8 mouse cellular contexts compared by ENCODE assay signal in genomic region chr6:38695380-38696054, GRCm38 (mm10). TPM values are rescaled to one million over a fixed set of nuclear protein-coding genes. Genes with fewer than 3 reads are reported as not detected.
DNase-seq lines count a peak whose midpoint lies in the region; ATAC-seq and TF ChIP-seq lines count a peak whose summit lies in the region.

No protein-coding gene starts in this region.

- no peak overlapping the region for H3K4me3 ChIP-seq in forebrain, embryonic 10.5 days
- no peak overlapping the region for H3K4me3 ChIP-seq in heart, postnatal 0 days (ENCODE audit: low read depth, low read length)
- H3K4me3 ChIP-seq in liver, embryonic 16.5 days (ENCODE audit: low read depth, low read length): no peak overlapping the region
- no peak overlapping the region for H3K4me3 ChIP-seq in neural tube, embryonic 15.5 days (replicated peaks)

- no peak overlapping the region for H3K4me2 ChIP-seq in heart, postnatal 0 days (ENCODE audit: low read depth, low read length)
- H3K4me2 ChIP-seq in liver, embryonic 16.5 days (ENCODE audit: low read depth, low read length): no peak overlapping the region
- no peak overlapping the region for H3K4me2 ChIP-seq in neural tube, embryonic 15.5 days

- DNase-seq in CD8-positive naive resting alpha-beta T cell, adult 2 months (ENCODE audit: low read depth in 2 of 2, low spot score in 2 of 2): peak; percentile 21 to 50
- peak; percentile 62 for DNase-seq in c-Kit-negative CD71-positive TER-119-positive erythroid progenitor cells, embryonic 14.5 days (ENCODE audit: low read depth, low spot score)
- DNase-seq in forebrain, embryonic 10.5 days (ENCODE audit: extremely low spot score, low spot score): peak; percentile 75
- peak; percentile 75 for DNase-seq in heart, postnatal 0 days (ENCODE audit: low spot score)
- DNase-seq in kidney, postnatal 36 days: peak; percentile 81 to 93
- DNase-seq in testis, postnatal 10 days (ENCODE audit: low spot score): peak; percentile 89

- no peak for TF ChIP-seq EP300 in heart, postnatal 0 days (IDR thresholded peaks at IDR 0.05; ENCODE audit: low read depth)

- H3K27ac ChIP-seq in forebrain, embryonic 10.5 days: no peak overlapping the region
- H3K27ac ChIP-seq in heart, postnatal 0 days (ENCODE audit: low read depth): no peak overlapping the region
- no peak overlapping the region for H3K27ac ChIP-seq in liver, embryonic 16.5 days (ENCODE audit: low read length)
- H3K27ac ChIP-seq in neural tube, embryonic 15.5 days (replicated peaks): no peak overlapping the region

- H3K9me3 ChIP-seq in forebrain, embryonic 10.5 days: no peaks in the 10 kb centered on the region
- no peaks in the 10 kb centered on the region for H3K9me3 ChIP-seq in heart, postnatal 0 days (replicated peaks; ENCODE audit: control insufficient read depth, low read length)
- no peaks in the 10 kb centered on the region for H3K9me3 ChIP-seq in liver, embryonic 16.5 days (replicated peaks; ENCODE audit: control insufficient read depth, low read length)
- no peaks in the 10 kb centered on the region for H3K9me3 ChIP-seq in neural tube, embryonic 15.5 days (replicated peaks)

- no peak overlapping the region for H3K9ac ChIP-seq in heart, postnatal 0 days (replicated peaks; ENCODE audit: low read depth, low read length)
- H3K9ac ChIP-seq in liver, embryonic 16.5 days (ENCODE audit: low read depth, low read length): no peak overlapping the region
- H3K9ac ChIP-seq in neural tube, embryonic 15.5 days (replicated peaks): no peak overlapping the region

- H3K36me3 ChIP-seq in forebrain, embryonic 10.5 days (replicated peaks): peaks cover 87% of the 10 kb centered on the region
- H3K36me3 ChIP-seq in heart, postnatal 0 days (replicated peaks; ENCODE audit: control insufficient read depth, insufficient read depth, low read length): peaks cover 39% of the 10 kb centered on the region
- peaks cover 62% of the 10 kb centered on the region for H3K36me3 ChIP-seq in liver, embryonic 16.5 days (ENCODE audit: control insufficient read depth, insufficient read depth)
- peaks cover 56% of the 10 kb centered on the region for H3K36me3 ChIP-seq in neural tube, embryonic 15.5 days

- peak; percentile 77 for ATAC-seq in heart, postnatal 0 days (ENCODE audit: insufficient read depth, low read depth)
- peak; percentile 67 for ATAC-seq in liver, embryonic 16.5 days (ENCODE audit: low read depth)
- ATAC-seq in neural tube, embryonic 15.5 days (ENCODE audit: low FRiP score): peak; percentile 69; the same call in 1 of the 2 replicates

- WGBS in forebrain, embryonic 10.5 days: 36% methylated on average over 9 of the region's 9 CpGs
- 29% methylated on average over 9 of the region's 9 CpGs for WGBS in heart, postnatal 0 days
- 32% methylated on average over 9 of the region's 9 CpGs for WGBS in liver, embryonic 16.5 days (ENCODE audit: insufficient replicate concordance)
- WGBS in neural tube, embryonic 15.5 days: 28% methylated on average over 9 of the region's 9 CpGs

- H3K4me1 ChIP-seq in forebrain, embryonic 10.5 days: 0 out of 2 replicates have a peak, but pooled peaks cover 4% of the 10 kb centered on the region
- H3K4me1 ChIP-seq in heart, postnatal 0 days (ENCODE audit: control insufficient read depth, insufficient read depth): no peaks in the 10 kb centered on the region
- no peaks in the 10 kb centered on the region for H3K4me1 ChIP-seq in liver, embryonic 16.5 days (ENCODE audit: control insufficient read depth, low read depth, low read length)
- H3K4me1 ChIP-seq in neural tube, embryonic 15.5 days: 0 out of 2 replicates have a peak, but pooled peaks cover 4% of the 10 kb centered on the region

- H3K27me3 ChIP-seq in forebrain, embryonic 10.5 days (ENCODE audit: poor library complexity, severe bottlenecking): no peaks in the 10 kb centered on the region
- H3K27me3 ChIP-seq in heart, postnatal 0 days (ENCODE audit: control insufficient read depth, insufficient read depth, low read length): no peaks in the 10 kb centered on the region
- H3K27me3 ChIP-seq in liver, embryonic 16.5 days (ENCODE audit: control insufficient read depth, insufficient read depth, low read depth, low read length): no peaks in the 10 kb centered on the region
- H3K27me3 ChIP-seq in neural tube, embryonic 15.5 days (replicated peaks): no peaks in the 10 kb centered on the region

- TF ChIP-seq CTCF in heart, postnatal 0 days (IDR thresholded peaks at IDR 0.05; ENCODE audit: low read depth): peak; percentile 85

RNA-seq across cellular contexts. Expression of gene Clec2l, which starts 32.6 kb away (rescaled TPM):
- 0.26 and 0.74 TPM in 2 replicates for polyA plus RNA-seq in forebrain, embryonic 10.5 days (2016; fragmentation: Nextera tagmentation; extraction: Ambion mirVana)
- 3.4 and 3.9 TPM in 2 replicates for total RNA-seq in heart, postnatal 0 days (2014; rRNA removed; ENCODE audit: low replicate concordance)
- polyA plus RNA-seq in heart, postnatal 0 days (2015; fragmentation: Nextera tagmentation; extraction: Ambion mirVana): 1.0 and 1.2 TPM in 2 replicates
- polyA plus RNA-seq in liver, embryonic 16.5 days (2015; fragmentation: Nextera tagmentation; extraction: Ambion mirVana): not detected in 2 replicates
- polyA plus RNA-seq in neural tube, embryonic 15.5 days (2015; fragmentation: Nextera tagmentation; extraction: Ambion mirVana): 25.4 and 40.3 TPM in 2 replicates

RNA-seq across cellular contexts. Expression of gene Klrg2, which starts 58.5 kb away (rescaled TPM):
- polyA plus RNA-seq in forebrain, embryonic 10.5 days (2016; fragmentation: Nextera tagmentation; extraction: Ambion mirVana): 0.06 TPM in 2 replicates
- total RNA-seq in heart, postnatal 0 days (2014; rRNA removed; ENCODE audit: low replicate concordance): 0.04 and 1.7 TPM in 2 replicates
- 0.20 and 0.25 TPM in 2 replicates for polyA plus RNA-seq in heart, postnatal 0 days (2015; fragmentation: Nextera tagmentation; extraction: Ambion mirVana)
- polyA plus RNA-seq in liver, embryonic 16.5 days (2015; fragmentation: Nextera tagmentation; extraction: Ambion mirVana): 0.04 and 0.06 TPM in 2 replicates
- polyA plus RNA-seq in neural tube, embryonic 15.5 days (2015; fragmentation: Nextera tagmentation; extraction: Ambion mirVana): 0.14 and 0.24 TPM in 2 replicates

Comparison
In these comparisons a context has a peak if more than half of its experiments do, and no peak if none do; other contexts are left out.
1. DNase-seq: peak in every context shown above with its lines; median percentile 89 in testis, postnatal 10 days; 87 in kidney, postnatal 36 days; 75 in forebrain, embryonic 10.5 days; 75 in heart, postnatal 0 days; 62 in c-Kit-negative CD71-positive TER-119-positive erythroid progenitor cells, embryonic 14.5 days; 36 in CD8-positive naive resting alpha-beta T cell, adult 2 months.
2. RNA of gene Clec2l, which starts 32.6 kb away (polyA plus RNA-seq): 25.4 to 40.3 TPM in neural tube, embryonic 15.5 days; 1.0 to 1.2 TPM in heart, postnatal 0 days, 0.26 to 0.74 TPM in forebrain, embryonic 10.5 days and not detected in liver, embryonic 16.5 days; every median in the first group is over 10 times any median in the second.
3. Peak in every context shown above with its lines, with median percentiles within 50 percentile points of each other: ATAC-seq.